Mouse (Mus musculus): Measurements from ENCODE around the gene Fars2.

DNA sequence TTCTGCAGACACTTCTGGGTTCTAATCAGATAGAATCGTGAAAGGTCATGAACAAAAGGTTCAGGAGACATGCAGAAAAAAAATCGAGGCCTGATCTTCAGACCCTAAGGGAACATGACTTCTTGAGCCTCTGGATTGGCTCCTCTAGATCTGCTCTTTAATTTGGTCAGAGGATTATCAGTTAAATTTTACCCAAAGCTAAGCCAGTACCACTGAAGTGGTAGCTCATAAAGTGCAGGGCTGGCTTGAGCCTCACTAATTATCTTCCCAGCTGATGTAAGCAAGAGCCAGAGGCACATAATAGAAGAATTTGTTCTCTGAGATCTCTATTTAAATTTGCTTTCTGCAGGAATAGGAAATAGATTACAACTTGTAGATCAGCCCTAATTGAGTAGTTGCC is 188.1 kb downstream of the Fars2 start:
- TF ChIP-seq CTCF (IDR thresholded peaks at IDR 0.05; ENCODE audit: insufficient read depth, low read length) (no peak), POLR2A (IDR thresholded peaks at IDR 0.05; ENCODE audit: borderline replicate concordance, extremely low read depth, low read depth, low read length) (no peak)
